Mouse (Mus musculus): ENCODE measurements around the gene Cdc7.

DNA sequence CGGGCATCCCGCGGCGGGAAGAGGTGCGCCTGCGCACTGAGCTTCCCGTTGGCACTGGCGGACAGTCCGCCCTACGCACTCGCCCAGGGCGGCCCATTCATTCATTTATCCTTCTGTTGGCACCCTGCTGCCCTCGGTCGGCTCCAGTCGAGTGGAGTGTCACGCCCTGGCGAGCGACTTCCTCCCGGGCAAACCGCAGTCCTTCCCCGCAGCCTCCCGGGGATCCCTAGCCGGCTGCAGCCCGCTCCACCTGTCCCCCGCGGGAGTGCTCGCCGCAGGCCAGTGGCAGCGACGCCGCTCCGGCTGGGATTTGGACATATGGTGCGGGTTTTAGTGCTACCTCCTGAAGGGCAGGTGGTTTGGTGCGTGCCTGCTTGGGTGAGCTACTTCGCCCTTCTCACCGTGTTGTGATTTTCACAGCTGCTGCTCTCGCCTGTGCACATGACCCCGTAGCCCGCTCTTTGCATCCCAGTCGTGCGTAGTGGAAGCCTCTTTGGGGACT, 442 bp downstream of the Cdc7 start:
- TF ChIP-seq POLR2A (IDR thresholded peaks at IDR 0.05; ENCODE audit: control insufficient read depth, low read depth, low read length) (peak; percentile 5; the same call in 1 of the 2 replicates), CTCF (IDR thresholded peaks at IDR 0.05; ENCODE audit: control insufficient read depth, insufficient read depth, insufficient replicate concordance, low read depth, low read length) (no peak)

Data from testis, adult 2 months (tissue).